In genomic region chr1:92949426-92949825, GRCm38 (mm10) we compare ENCODE assay signal across 10 mouse cellular contexts. TPM values are rescaled to one million over a fixed set of nuclear protein-coding genes. Genes with fewer than 3 reads are reported as not detected.
DNase-seq lines count a peak whose midpoint lies in the region; ATAC-seq lines count a peak whose summit lies in the region.
"Had no signal": no experiment of that assay in that cellular context is flagged by ENCODE, and none has a peak within 500 bp of the region (broad histone marks: within the 10 kb centered on the region; RNA-seq: fewer than 3 reads in every experiment).

No protein-coding gene starts in this region.

- H3K4me1 ChIP-seq in midbrain, embryonic 15.5 days = no peaks in the 10 kb centered on the region
- H3K4me1 ChIP-seq: embryonic facial prominence, embryonic 15.5 days; neural tube, embryonic 13.5 days had no signal

- H3K4me2 ChIP-seq in midbrain, embryonic 15.5 days = no peak overlapping the region
- H3K4me2 ChIP-seq: embryonic facial prominence, embryonic 15.5 days; neural tube, embryonic 13.5 days had no signal

- no peaks in the 10 kb centered on the region for H3K27me3 ChIP-seq in midbrain, embryonic 15.5 days (replicated peaks)
- H3K27me3 ChIP-seq: embryonic facial prominence, embryonic 15.5 days; neural tube, embryonic 13.5 days had no signal

- peaks cover 43% of the 10 kb centered on the region for H3K36me3 ChIP-seq in midbrain, embryonic 15.5 days (replicated peaks)

- H3K9me3 ChIP-seq in midbrain, embryonic 15.5 days = no peaks in the 10 kb centered on the region
- H3K9me3 ChIP-seq: embryonic facial prominence, embryonic 15.5 days; neural tube, embryonic 13.5 days had no signal

- no peak overlapping the region for H3K4me3 ChIP-seq in midbrain, embryonic 15.5 days
- H3K4me3 ChIP-seq: embryonic facial prominence, embryonic 15.5 days; neural tube, embryonic 13.5 days had no signal

- intact Hi-C loops in left cerebral cortex, postnatal 4 days (cut with DNase I) = no loop called here

- WGBS in midbrain, embryonic 15.5 days = 59% methylated on average over 6 of the region's 6 CpGs

- ATAC-seq in midbrain, embryonic 15.5 days (replicated peaks) = no peak

- no peak overlapping the region for H3K27ac ChIP-seq in midbrain, embryonic 15.5 days
- H3K27ac ChIP-seq: embryonic facial prominence, embryonic 15.5 days; neural tube, embryonic 13.5 days had no signal

- H3K9ac ChIP-seq in midbrain, embryonic 15.5 days = no peak overlapping the region
- H3K9ac ChIP-seq: embryonic facial prominence, embryonic 15.5 days; neural tube, embryonic 13.5 days had no signal

- peak; percentile 18 to 34 for DNase-seq in adrenal gland, postnatal 36 days
- DNase-seq in adrenal gland, adult 2 months = no peak
- peak; percentile 29 for DNase-seq in left cerebral cortex, postnatal 4 days
- no peak for DNase-seq in left cerebral cortex, adult 18-20 months (ENCODE audit: low spot score in 2 of 2)
- peak; percentile 19 for DNase-seq in c-Kit-positive CD71-negative TER-119-negative erythroid progenitor cells, embryonic 14.5 days (ENCODE audit: low read depth)
- DNase-seq in mesoderm, embryonic 11.5 days (ENCODE audit: low read depth, low spot score) = peak; percentile 18
- DNase-seq in layer of hippocampus, postnatal 14 days (ENCODE audit: low spot score in 2 of 2) = no peak

RNA-seq across cellular contexts. Expression of gene Gpr35, which starts 1.2 kb away (rescaled TPM):
- 1 to 10 TPM in 1 of 2 experiments, under 1 TPM in 1; 0.53 to 1.9 TPM for total RNA-seq in adrenal gland, postnatal 36 days (2021)
- total RNA-seq in adrenal gland, adult 2 months (2021) = 1 to 10 TPM in 1 of 2 experiments, under 1 TPM in 1; 0.76 to 2.2 TPM
- polyA plus RNA-seq in adrenal gland, adult 2 months (2012; rRNA removed) = 1.2 and 2.1 TPM in 2 replicates
- 1 to 10 TPM in 1 of 2 experiments, under 1 TPM in 1; 0.40 to 1.0 TPM for total RNA-seq in left cerebral cortex, postnatal 4 days (2021)
- under 1 TPM in 1 of 2 experiments, not detected in 1; 0.33 TPM for total RNA-seq in left cerebral cortex, adult 18-20 months (2021)
- total RNA-seq in layer of hippocampus, postnatal 14 days (2021) = 1 to 10 TPM in 1 of 2 experiments, under 1 TPM in 1; 0.45 to 1.0 TPM
- 0.30 and 0.50 TPM in 2 replicates for polyA plus RNA-seq in midbrain, embryonic 15.5 days (2015; fragmentation: Nextera tagmentation; extraction: Ambion mirVana)

RNA-seq across cellular contexts. Expression of gene Capn10, which starts 15.2 kb away (rescaled TPM):
- 10 to 100 TPM; 16.0 to 16.7 TPM for total RNA-seq in adrenal gland, postnatal 36 days (2021)
- 10 to 100 TPM; 16.1 to 18.3 TPM for total RNA-seq in adrenal gland, adult 2 months (2021)
- 45.9 and 50.7 TPM in 2 replicates for polyA plus RNA-seq in adrenal gland, adult 2 months (2012; rRNA removed)
- total RNA-seq in left cerebral cortex, postnatal 4 days (2021) = 10 to 100 TPM; 60.2 to 63.4 TPM
- total RNA-seq in left cerebral cortex, adult 18-20 months (2021) = 10 to 100 TPM; 40.1 to 40.7 TPM
- 10 to 100 TPM; 45.5 to 51.1 TPM for total RNA-seq in layer of hippocampus, postnatal 14 days (2021)
- polyA plus RNA-seq in midbrain, embryonic 15.5 days (2015; fragmentation: Nextera tagmentation; extraction: Ambion mirVana) = 66.7 and 67.7 TPM in 2 replicates

RNA-seq across cellular contexts. Expression of gene Rnpepl1, which starts 38.8 kb away (rescaled TPM):
- total RNA-seq in adrenal gland, postnatal 36 days (2021) = 10 to 100 TPM; 66.5 to 79.4 TPM
- 10 to 100 TPM; 71.2 to 90.8 TPM for total RNA-seq in adrenal gland, adult 2 months (2021)
- polyA plus RNA-seq in adrenal gland, adult 2 months (2012; rRNA removed) = 524 and 593 TPM in 2 replicates
- total RNA-seq in left cerebral cortex, postnatal 4 days (2021) = 10 to 100 TPM; 56.6 to 56.9 TPM
- 10 to 100 TPM; 30.2 to 34.4 TPM for total RNA-seq in left cerebral cortex, adult 18-20 months (2021)
- 10 to 100 TPM; 40.1 to 46.9 TPM for total RNA-seq in layer of hippocampus, postnatal 14 days (2021)
- polyA plus RNA-seq in midbrain, embryonic 15.5 days (2015; fragmentation: Nextera tagmentation; extraction: Ambion mirVana) = 32.9 and 37.1 TPM in 2 replicates

RNA-seq across cellular contexts. Expression of gene Dusp28, which starts 42.6 kb away (rescaled TPM):
- 10 to 100 TPM; 12.0 to 13.7 TPM for total RNA-seq in adrenal gland, postnatal 36 days (2021)
- 10 to 100 TPM; 12.5 to 17.2 TPM for total RNA-seq in adrenal gland, adult 2 months (2021)
- polyA plus RNA-seq in adrenal gland, adult 2 months (2012; rRNA removed) = 97.2 and 107 TPM in 2 replicates
- total RNA-seq in left cerebral cortex, postnatal 4 days (2021) = 1 to 10 TPM; 6.3 to 7.0 TPM
- total RNA-seq in left cerebral cortex, adult 18-20 months (2021) = 10 to 100 TPM; 18.2 to 19.2 TPM
- 1 to 10 TPM; 8.1 to 9.6 TPM for total RNA-seq in layer of hippocampus, postnatal 14 days (2021)
- 15.4 and 15.7 TPM in 2 replicates for polyA plus RNA-seq in midbrain, embryonic 15.5 days (2015; fragmentation: Nextera tagmentation; extraction: Ambion mirVana)

RNA-seq across cellular contexts. Expression of gene Ankmy1, which starts 46.7 kb away (rescaled TPM):
- 1 to 10 TPM in 1 of 2 experiments, under 1 TPM in 1; 0.93 to 1.0 TPM for total RNA-seq in adrenal gland, postnatal 36 days (2021)
- total RNA-seq in adrenal gland, adult 2 months (2021) = 1 to 10 TPM in 1 of 2 experiments, under 1 TPM in 1; 0.69 to 1.0 TPM
- polyA plus RNA-seq in adrenal gland, adult 2 months (2012; rRNA removed) = 0.18 and 0.26 TPM in 2 replicates
- total RNA-seq in left cerebral cortex, postnatal 4 days (2021) = under 1 TPM; 0.14 to 0.30 TPM
- under 1 TPM; 0.40 to 0.53 TPM for total RNA-seq in left cerebral cortex, adult 18-20 months (2021)
- under 1 TPM; 0.19 to 0.25 TPM for total RNA-seq in layer of hippocampus, postnatal 14 days (2021)
- polyA plus RNA-seq in midbrain, embryonic 15.5 days (2015; fragmentation: Nextera tagmentation; extraction: Ambion mirVana) = 0.69 and 0.88 TPM in 2 replicates

Comparison
In these comparisons a context has a peak if more than half of its experiments do, and no peak if none do; other contexts are left out.
1. DNase-seq: peak in adrenal gland, postnatal 36 days (2 of 2), left cerebral cortex, postnatal 4 days (single experiment), c-Kit-positive CD71-negative TER-119-negative erythroid progenitor cells, embryonic 14.5 days (single experiment) and mesoderm, embryonic 11.5 days (single experiment); none in adrenal gland, adult 2 months (single experiment), left cerebral cortex, adult 18-20 months (0 of 2) and layer of hippocampus, postnatal 14 days (0 of 2).